Mouse (Mus musculus) embryonic fibroblast, embryonic 13.5 days (primary cell): ENCODE results near the gene Tenm2.

Experiments
- CTCF ChIP-seq: IDR thresholded peaks from 2 replicates; pipeline ENCODE4 v1.5.1; 2011; ENCODE audit warnings: mild to moderate bottlenecking, control low read depth, low read length, moderate library complexity, borderline replicate concordance; ENCODE audit not compliant: insufficient read depth
- POLR2A ChIP-seq: IDR thresholded peaks from 2 replicates; pipeline ENCODE4 v1.6.1; 2011; ENCODE audit warnings: low read depth, mild to moderate bottlenecking, control low read depth, low read length, moderate library complexity

GRCm38 (mm10) chr11:36692637-36693036 lies 543.1 kb downstream of the Tenm2 start:
- TF ChIP-seq CTCF (no peak), POLR2A (no peak)
